Mouse (Mus musculus) lung, postnatal 0 days (tissue): ENCODE results near the gene Ccdc126. TPM values are rescaled to one million over a fixed set of nuclear protein-coding genes. Genes with fewer than 3 reads are reported as not detected.
"Not testable (repeated sequence)": the region's sequence is repeated elsewhere in the genome, so short reads cannot be mapped to it uniquely, and the experiment has no call there.

Experiments used
- ATAC-seq: fragments of 200-750 bp; cut with Nextera tagmentation; 2 replicates; pipeline ENCODE4 v1.8.0; 2017; ENCODE audit warnings: moderate library complexity
- DNase-seq: peaks from one replicate; pipeline ENCODE4 v3.0.0-alpha.2; 2016; ENCODE audit warnings: low spot score
- H3K27ac ChIP-seq: fragments of 300-500 bp; sonication (generic); 2 replicates; pipeline ENCODE4 v1.5.1; 2014; ENCODE audit warnings: antibody characterized with exemption, mild to moderate bottlenecking, low read length, mixed read lengths
- H3K27me3 ChIP-seq: fragments of 300-500 bp; sonication (generic); replicated peaks from 2 replicates; pipeline ENCODE4 v1.6.1; 2014; ENCODE audit warnings: low read length, mixed read lengths; ENCODE audit not compliant: insufficient read depth
- H3K36me3 ChIP-seq: fragments of 300-500 bp; sonication (generic); 2 replicates; pipeline ENCODE4 v1.6.1; 2014; ENCODE audit warnings: low read length, mixed read lengths; ENCODE audit not compliant: insufficient read depth
- H3K4me1 ChIP-seq: fragments of 300-500 bp; sonication (generic); 2 replicates; pipeline ENCODE4 v1.6.1; 2014; ENCODE audit warnings: antibody characterized with exemption, low read depth, low read length, mixed read lengths; ENCODE audit not compliant: insufficient read depth
- H3K4me2 ChIP-seq: fragments of 300-500 bp; sonication (generic); replicated peaks from 2 replicates; pipeline ENCODE4 v1.6.1; 2014; ENCODE audit warnings: low read depth, mild to moderate bottlenecking, low read length, moderate library complexity, mixed read lengths
- H3K4me3 ChIP-seq: fragments of 300-500 bp; sonication (generic); 2 replicates; pipeline ENCODE4 v1.5.1; 2014; ENCODE audit warnings: low read depth, low read length
- H3K9ac ChIP-seq: fragments of 300-500 bp; sonication (generic); replicated peaks from 2 replicates; pipeline ENCODE4 v1.6.1; 2014; ENCODE audit warnings: low read depth, mild to moderate bottlenecking
- H3K9me3 ChIP-seq: fragments of 300-500 bp; sonication (generic); 2 replicates; pipeline ENCODE4 v1.6.1; 2016; ENCODE audit warnings: low read length, mixed read lengths
- CTCF ChIP-seq: IDR thresholded peaks from 2 replicates; pipeline ENCODE4 v1.5.1; 2016; ENCODE audit warnings: antibody characterized with exemption, mild to moderate bottlenecking
- EP300 ChIP-seq: IDR thresholded peaks from 2 replicates; pipeline ENCODE4 v1.6.1; 2016; ENCODE audit warnings: antibody characterized with exemption, mild to moderate bottlenecking, control low read depth
- WGBS: fragments of 180-500 bp; shearing (Covaris S2); extraction: QIAGEN DNeasy Blood & Tissue Kit; methylation state at CpG from one replicate; pipeline ENCODE4 v1.1.7; 2014; 5-methylcytosine and 5-hydroxymethylcytosine counted together
- polyA plus RNA-seq: library from polyadenylated mRNA; unstranded; fragments of >200 nt; fragmentation: Nextera tagmentation; extraction: Ambion mirVana; gene quantifications from 2 replicates; pipeline ENCODE4 v1.2.1, GENCODE M21; 2015

The Ccdc126 gene
- polyA plus RNA-seq, 1 experiment from 2014 or later, result 14.8 TPM

GRCm38 (mm10) chr6:49275296-49275695, 43.8 kb upstream of the Ccdc126 start:
- DNase-seq, result no peak
- Histone ChIP-seq H3K4me1 (no peaks in the 10 kb centered on the region), H3K4me2 (no peak overlapping the region), H3K27me3 (no peaks in the 10 kb centered on the region), H3K27ac (no peak overlapping the region), H3K9me3 (no peaks in the 10 kb centered on the region), H3K4me3 (no peak overlapping the region), H3K36me3 (no peaks in the 10 kb centered on the region), H3K9ac (no peak overlapping the region)
- WGBS, result 82% methylated on average over 7 of the region's 7 CpGs
- ATAC-seq, result no peak
- TF ChIP-seq CTCF (no peak), EP300 (no peak)

GRCm38 (mm10) chr6:49280942-49281341, 38.1 kb upstream of the Ccdc126 start:
- Histone ChIP-seq H3K4me1 (no peaks in the 10 kb centered on the region), H3K27me3 (no peaks in the 10 kb centered on the region), H3K36me3 (no peaks in the 10 kb centered on the region), H3K9ac (no peak overlapping the region), H3K9me3 (no peaks in the 10 kb centered on the region), H3K4me2 (no peak overlapping the region), H3K27ac (no peak overlapping the region), H3K4me3 (no peak overlapping the region)
- TF ChIP-seq EP300 (no peak), CTCF (no peak)
- 30% methylated on average over 1 of the region's 1 CpGs for WGBS
- ATAC-seq (no peak), DNase-seq (no peak)

GRCm38 (mm10) chr6:49282122-49282521, 37.0 kb upstream of the Ccdc126 start:
- ATAC-seq, result no peak
- no peaks in the 10 kb centered on the region for H3K9me3 ChIP-seq
- H3K9ac ChIP-seq, result no peak overlapping the region
- H3K4me2 ChIP-seq, result no peak overlapping the region
- DNase-seq, result no peak
- no peak overlapping the region for H3K4me3 ChIP-seq
- no peaks in the 10 kb centered on the region for H3K4me1 ChIP-seq
- H3K27ac ChIP-seq, result no peak overlapping the region
- no peaks in the 10 kb centered on the region for H3K36me3 ChIP-seq
- TF ChIP-seq CTCF (no peak), EP300 (no peak)
- WGBS, result 82% methylated on average over 1 of the region's 1 CpGs
- no peaks in the 10 kb centered on the region for H3K27me3 ChIP-seq

DNA sequence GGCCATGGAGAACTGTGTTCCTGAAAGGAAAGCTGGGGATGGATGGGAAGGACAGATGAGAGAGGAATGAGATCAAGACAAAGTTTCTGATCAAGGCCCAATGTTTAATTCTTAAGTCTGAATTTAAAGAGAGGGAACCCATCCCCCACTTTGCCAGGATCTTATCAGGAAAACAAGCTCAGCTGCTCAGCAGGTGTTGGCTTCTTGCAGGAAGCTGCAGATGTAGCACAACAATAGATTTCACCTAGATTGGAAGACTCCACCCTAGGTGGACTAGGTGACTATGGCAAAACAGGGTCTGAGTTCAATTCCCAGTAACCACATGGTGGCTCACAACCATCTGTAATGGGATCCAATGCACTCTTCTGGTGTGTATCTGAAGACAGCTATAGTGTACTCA, 20.8 kb upstream of the Ccdc126 start:
- Histone ChIP-seq H3K36me3 (no peaks in the 10 kb centered on the region), H3K4me1 (no peaks in the 10 kb centered on the region), H3K4me3 (no peak overlapping the region), H3K9me3 (no peaks in the 10 kb centered on the region), H3K4me2 (no peak overlapping the region), H3K27me3 (no peaks in the 10 kb centered on the region), H3K9ac (no peak overlapping the region), H3K27ac (no peak overlapping the region)
- no peak for TF ChIP-seq CTCF
- TF ChIP-seq EP300, result no peak
- DNase-seq, result no peak
- ATAC-seq, result no peak

- H3K4me1 ChIP-seq, H3K9me3 ChIP-seq, H3K4me2 ChIP-seq, H3K4me3 ChIP-seq, ATAC-seq, H3K9ac ChIP-seq, H3K36me3 ChIP-seq, H3K27me3 ChIP-seq, H3K27ac ChIP-seq: not testable (repeated sequence)
- peak; percentile 42; the same call in 1 of the 2 replicates for TF ChIP-seq EP300
- WGBS, result 35% methylated on average over 3 of the region's 3 CpGs
- peak; percentile 27 for DNase-seq
These were observed 4.3 kb upstream of the Ccdc126 start for GRCm38 (mm10) chr6:49314821-49315220.

DNA sequence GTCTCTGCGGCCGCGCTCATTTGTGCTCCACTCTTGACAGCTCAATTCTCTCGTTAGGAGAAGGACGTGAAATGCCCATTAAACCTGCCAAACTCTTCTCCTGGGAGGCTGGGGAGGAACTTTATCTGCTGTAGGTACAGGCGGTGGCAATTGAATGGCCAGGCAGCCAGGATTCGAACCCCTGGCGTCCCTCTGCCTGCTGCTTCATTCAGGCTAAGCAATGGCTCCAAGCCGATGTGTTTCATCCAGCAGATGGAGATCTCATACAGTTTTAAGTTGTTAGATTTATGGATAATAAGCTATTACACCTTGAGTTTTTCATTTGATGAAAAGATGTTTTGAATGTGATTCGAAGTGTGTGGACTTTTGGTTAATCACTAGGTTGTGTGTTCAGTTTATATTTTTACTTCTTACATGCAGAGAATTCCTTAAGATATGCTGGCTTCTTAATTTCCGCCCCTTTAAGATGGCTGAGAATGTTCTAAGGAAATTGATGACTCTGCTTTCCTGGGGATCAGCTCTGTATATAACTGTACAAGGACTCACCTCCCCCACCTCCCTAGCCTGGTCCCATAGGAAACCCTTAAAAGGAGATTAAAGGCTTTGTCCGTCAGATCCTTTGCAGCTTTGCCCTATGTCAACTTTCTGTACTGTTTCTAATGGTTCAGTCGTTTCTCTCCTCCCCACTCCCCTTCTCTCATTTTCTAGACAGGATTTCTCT, 681 bp downstream of the Ccdc126 start:
- 7% methylated on average over 13 of the region's 13 CpGs for WGBS
- Histone ChIP-seq H3K4me3 (peak overlapping the region; percentile 54), H3K4me1 (peaks cover 5% of the 10 kb centered on the region; the same call in 1 of the 2 replicates), H3K4me2 (peak overlapping the region; percentile 60), H3K9ac (peak overlapping the region; percentile 53), H3K27me3 (no peaks in the 10 kb centered on the region), H3K36me3 (no peaks in the 10 kb centered on the region), H3K27ac (peak overlapping the region; percentile 83), H3K9me3 (no peaks in the 10 kb centered on the region)
- ATAC-seq (peak; percentile 13), DNase-seq (peak; percentile 42)
- TF ChIP-seq CTCF (no peak; the same call in 1 of the 2 replicates), EP300 (no peak)
